8 mouse cellular contexts compared by ENCODE assay signal in genomic region chrX:162829203-162829708, GRCm38 (mm10). TPM values are rescaled to one million over a fixed set of nuclear protein-coding genes. Genes with fewer than 3 reads are reported as not detected.
DNase-seq lines count a peak whose midpoint lies in the region; ATAC-seq and TF ChIP-seq lines count a peak whose summit lies in the region.

Gene Txlng, minus strand, starts transcription at chrX:162829454.

- ATAC-seq in lung, postnatal 0 days, result peak; percentile 98

- H3K27ac ChIP-seq in hindbrain, embryonic 10.5 days, result peak within 1 kb of the TSS; percentile 84
- H3K27ac ChIP-seq in lung, postnatal 0 days (ENCODE audit: low read length), result peak within 1 kb of the TSS; percentile 54

- peak within 1 kb of the TSS; percentile 74 for H3K4me2 ChIP-seq in lung, postnatal 0 days (replicated peaks; ENCODE audit: low read depth, low read length)

- peaks cover 14% of the 10 kb centered on the region for H3K27me3 ChIP-seq in hindbrain, embryonic 10.5 days (ENCODE audit: insufficient read depth, poor library complexity, severe bottlenecking)
- no peaks in the 10 kb centered on the region for H3K27me3 ChIP-seq in lung, postnatal 0 days (replicated peaks; ENCODE audit: insufficient read depth, low read length)

- peak; percentile 98 for DNase-seq in MEL-GATA-1-ER (ENCODE audit: extremely low read depth, low read depth)
- peak; percentile 92 for DNase-seq in cerebellum, adult 8-10 months
- peak; percentile 96 for DNase-seq in forelimb bud, embryonic 11.5 days (ENCODE audit: low read depth, low spot score)
- peak; percentile 93 for DNase-seq in hindbrain, embryonic 10.5 days (ENCODE audit: low spot score)
- DNase-seq in layer of hippocampus, adult 9-11 months, result peak; percentile 98
- DNase-seq in lung, postnatal 0 days (ENCODE audit: low spot score), result peak; percentile 97
- DNase-seq in ovary, postnatal 14 days (ENCODE audit: low spot score), result peak; percentile 80
- peak; percentile 92 for DNase-seq in thymus, postnatal 14 days

- TF ChIP-seq CTCF in lung, postnatal 0 days (IDR thresholded peaks at IDR 0.05), result no peak

- WGBS in hindbrain, embryonic 10.5 days, result 16% methylated on average over 37 of the region's 37 CpGs
- WGBS in lung, postnatal 0 days, result 16% methylated on average over 36 of the region's 37 CpGs

- no peaks in the 10 kb centered on the region for H3K9me3 ChIP-seq in hindbrain, embryonic 10.5 days
- H3K9me3 ChIP-seq in lung, postnatal 0 days (ENCODE audit: low read length), result no peaks in the 10 kb centered on the region

- peak within 1 kb of the TSS; percentile 27; the same call in 1 of the 2 replicates for H3K9ac ChIP-seq in lung, postnatal 0 days (replicated peaks; ENCODE audit: low read depth)

- H3K4me3 ChIP-seq in hindbrain, embryonic 10.5 days, result peak within 1 kb of the TSS; percentile 65
- H3K4me3 ChIP-seq in lung, postnatal 0 days (ENCODE audit: low read depth, low read length), result peak within 1 kb of the TSS; percentile 38

- no peaks in the 10 kb centered on the region for H3K36me3 ChIP-seq in hindbrain, embryonic 10.5 days
- no peaks in the 10 kb centered on the region for H3K36me3 ChIP-seq in lung, postnatal 0 days (ENCODE audit: insufficient read depth, low read length)

- peaks cover 15% of the 10 kb centered on the region for H3K4me1 ChIP-seq in hindbrain, embryonic 10.5 days (replicated peaks)
- no peaks in the 10 kb centered on the region for H3K4me1 ChIP-seq in lung, postnatal 0 days (ENCODE audit: insufficient read depth, low read depth, low read length)

- no peak for TF ChIP-seq EP300 in lung, postnatal 0 days (IDR thresholded peaks at IDR 0.05)

RNA-seq across cellular contexts. Expression of gene Txlng, which starts in this region (rescaled TPM):
- 11.2 and 14.2 TPM in 2 replicates for polyA plus RNA-seq in hindbrain, embryonic 10.5 days (2016; fragmentation: Nextera tagmentation; extraction: Ambion mirVana)
- polyA plus RNA-seq in lung, postnatal 0 days (2015; fragmentation: Nextera tagmentation; extraction: Ambion mirVana), result 11.5 and 14.3 TPM in 2 replicates

Comparison
In these comparisons a context has a peak if more than half of its experiments do, and no peak if none do; other contexts are left out.
1. Peak in every context shown above with its lines: DNase-seq, ATAC-seq, H3K4me3 ChIP-seq and H3K27ac ChIP-seq.